Mouse (Mus musculus): ENCODE data around the gene Anp32b.

Anp32b gene

GRCm38 (mm10) chr4:46505361-46506057 lies 54.8 kb downstream of the Anp32b start:
- DNase-seq, result peak; percentile 50

- DNase-seq, result peak; percentile 92
Observed at GRCm38 (mm10) chr4:46506801-46507610, 56.3 kb downstream of the Anp32b start.

DNA sequence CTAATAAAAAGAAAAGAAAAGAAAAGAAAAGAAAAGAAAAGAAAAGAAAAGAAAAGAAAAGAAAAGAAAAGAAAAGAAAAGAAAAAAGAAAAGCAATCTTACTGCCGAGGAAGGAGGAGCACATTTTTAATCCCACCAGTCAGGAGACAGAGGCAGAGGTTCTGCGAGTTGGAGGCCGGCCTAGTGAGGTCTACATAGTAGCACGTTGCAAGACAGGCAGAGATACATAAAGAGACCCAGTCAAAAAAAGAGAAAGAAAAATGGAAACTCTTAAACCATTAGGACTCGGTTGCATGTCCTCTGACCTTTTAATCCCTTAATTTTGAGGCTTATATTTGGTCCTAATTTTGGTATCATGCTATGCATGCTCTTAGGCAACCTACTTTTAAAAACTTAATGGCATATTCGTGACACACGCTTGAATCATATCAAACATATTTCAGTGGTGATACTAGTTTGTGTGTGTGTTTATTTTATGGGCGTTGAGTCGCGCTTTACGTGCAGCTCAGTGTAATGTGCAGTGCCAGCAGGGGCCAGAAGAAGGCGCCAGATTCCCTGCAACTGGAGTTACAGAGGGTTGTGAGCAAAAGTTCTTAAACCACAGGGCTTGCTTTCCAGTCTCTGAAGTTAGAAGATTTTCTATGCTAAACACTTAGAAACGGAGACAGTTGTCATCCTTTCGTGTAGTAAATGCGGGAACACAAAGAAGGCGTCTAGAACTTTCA lies 57.2 kb downstream of the Anp32b start:
- peak; percentile 72 for DNase-seq

GRCm38 (mm10) chr4:46520491-46520890 lies 69.8 kb downstream of the Anp32b start:
- no peak for DNase-seq

DNA sequence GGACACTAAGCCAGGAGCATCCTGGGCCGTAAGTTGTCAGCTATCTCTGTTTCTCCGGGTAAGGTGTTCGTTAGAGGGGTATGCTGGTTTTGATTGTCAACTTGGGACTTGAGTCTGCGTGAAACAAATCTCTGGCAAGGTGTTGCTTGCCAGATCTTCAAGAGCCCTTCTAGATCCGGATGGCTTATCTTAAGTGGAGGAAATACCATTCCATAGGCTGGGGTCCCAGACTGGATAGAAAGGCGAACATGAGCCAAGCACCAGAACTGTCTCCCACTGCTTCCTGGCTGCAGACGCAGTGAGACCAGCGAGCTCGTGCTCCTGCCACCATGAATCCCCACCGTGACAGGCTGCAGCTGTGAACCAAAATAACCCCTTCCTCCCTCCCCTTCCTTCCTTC lies 70.8 kb downstream of the Anp32b start:
- DNase-seq, result no peak
